Mouse (Mus musculus) thymus, adult 2 months (tissue): Measurements from ENCODE around the gene Olfr374.

ENCODE experiments used
- CTCF ChIP-seq: fragments of 200-500 bp; IDR thresholded peaks from 2 replicates; pipeline ENCODE4 v1.5.1; 2012; ENCODE audit warnings: mild to moderate bottlenecking, control low read depth, low read length, moderate library complexity, borderline replicate concordance; ENCODE audit not compliant: control insufficient read depth, poor library complexity, insufficient read depth; ENCODE audit errors: extremely low read depth
- POLR2A ChIP-seq: fragments of 200-500 bp; IDR thresholded peaks from 2 replicates; pipeline ENCODE4 v1.6.1; 2012; ENCODE audit warnings: mild to moderate bottlenecking, low read length, control low read depth, moderate library complexity; ENCODE audit not compliant: control insufficient read depth, poor library complexity, insufficient read depth; ENCODE audit errors: extremely low read depth

DNA sequence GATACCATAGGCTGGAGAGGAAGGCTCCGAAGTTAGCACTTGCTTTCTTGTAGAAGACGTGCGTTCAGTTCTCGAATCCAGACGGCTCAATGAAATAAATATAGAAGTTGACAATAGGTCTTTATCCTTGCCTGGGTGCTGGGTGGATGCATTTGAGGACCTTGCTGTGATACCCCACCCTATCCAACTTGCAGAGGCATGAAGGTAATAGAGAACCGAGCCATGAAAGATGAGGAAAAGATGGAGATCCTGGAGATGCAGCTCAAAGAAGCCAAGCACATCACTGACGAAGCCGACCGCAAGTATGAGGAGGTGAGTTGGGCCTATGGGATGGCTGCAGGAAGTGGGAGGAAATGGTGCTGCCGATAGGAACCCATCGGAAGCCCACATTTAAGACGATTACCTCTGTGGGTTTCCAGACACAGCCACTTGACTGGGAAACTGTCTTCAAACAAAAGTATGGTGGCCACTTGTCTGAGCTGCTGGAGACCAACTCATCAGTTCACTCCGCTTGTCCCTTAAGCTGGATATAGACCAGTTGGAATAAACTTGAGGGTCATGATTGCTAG lies 36.5 kb downstream of the Olfr374 start:
- no peak for TF ChIP-seq POLR2A
- no peak for TF ChIP-seq CTCF
